Mouse (Mus musculus) midbrain, embryonic 15.5 days (tissue): ENCODE results near the gene Cdc20b. TPM values are rescaled to one million over a fixed set of nuclear protein-coding genes. Genes with fewer than 3 reads are reported as not detected.

Experiments used
- ATAC-seq: fragments of 200-750 bp; cut with Nextera tagmentation; replicated peaks from 2 replicates; pipeline ENCODE4 v1.8.0; 2017; ENCODE audit warnings: moderate TSS enrichment
- H3K27ac ChIP-seq: fragments of 300-500 bp; sonication (generic); 2 replicates; pipeline ENCODE4 v1.5.1; 2015; ENCODE audit warnings: mild to moderate bottlenecking, inconsistent platforms
- H3K27me3 ChIP-seq: fragments of 300-500 bp; sonication (generic); replicated peaks from 2 replicates; pipeline ENCODE4 v1.6.1; 2015; ENCODE audit warnings: inconsistent platforms
- H3K36me3 ChIP-seq: fragments of 300-500 bp; sonication (generic); replicated peaks from 2 replicates; pipeline ENCODE4 v1.6.1; 2015; ENCODE audit warnings: inconsistent platforms
- H3K4me1 ChIP-seq: fragments of 300-500 bp; sonication (generic); 2 replicates; pipeline ENCODE4 v1.6.1; 2015; ENCODE audit warnings: inconsistent platforms
- H3K4me2 ChIP-seq: fragments of 300-500 bp; sonication (generic); 2 replicates; pipeline ENCODE4 v1.6.1; 2015; ENCODE audit warnings: inconsistent platforms, mild to moderate bottlenecking, moderate library complexity
- H3K4me3 ChIP-seq: fragments of 300-500 bp; sonication (generic); 2 replicates; pipeline ENCODE4 v1.5.1; 2015; ENCODE audit warnings: mild to moderate bottlenecking, inconsistent platforms
- H3K9ac ChIP-seq: fragments of 300-500 bp; sonication (generic); 2 replicates; pipeline ENCODE4 v1.6.1; 2015; ENCODE audit warnings: mild to moderate bottlenecking, inconsistent platforms
- H3K9me3 ChIP-seq: fragments of 300-500 bp; sonication (generic); 2 replicates; pipeline ENCODE4 v1.6.1; 2016; ENCODE audit warnings: inconsistent platforms
- WGBS: fragments of 180-500 bp; shearing (Covaris S2); methylation state at CpG from one replicate; pipeline ENCODE4 v1.1.7; 2015; ENCODE audit warnings: mixed read lengths; 5-methylcytosine and 5-hydroxymethylcytosine counted together
- microRNA counts: library from miRNA; unstranded; fragments of <30 nt; microRNA quantifications from one replicate; lab custom pipeline; 2016
- microRNA-seq: library from miRNA; unstranded; fragments of <30 nt; microRNA quantifications from one replicate; pipeline ENCODE4, GENCODE M21; 2016
- polyA plus RNA-seq: library from polyadenylated mRNA; unstranded; fragments of >200 nt; fragmentation: Nextera tagmentation; extraction: Ambion mirVana; gene quantifications from 2 replicates; pipeline ENCODE4 v1.2.1, GENCODE M21; 2015

Cdc20b gene
- polyA plus RNA-seq, 1 experiment from 2014 or later: 0.57 TPM

GRCm38 (mm10) chr13:113121326-113121725 lies 86.4 kb downstream of the Cdc20b start:
- Histone ChIP-seq H3K4me3 (no peak overlapping the region), H3K36me3 (no peaks in the 10 kb centered on the region), H3K9me3 (no peaks in the 10 kb centered on the region), H3K9ac (no peak overlapping the region), H3K27me3 (no peaks in the 10 kb centered on the region), H3K27ac (no peak overlapping the region), H3K4me1 (no peaks in the 10 kb centered on the region), H3K4me2 (no peak overlapping the region)
- no peak for ATAC-seq
- 90% methylated on average over 14 of the region's 14 CpGs for WGBS

GRCm38 (mm10) chr13:113129974-113130373 lies 95.1 kb downstream of the Cdc20b start:
- H3K27ac ChIP-seq: peak overlapping the region; percentile 54; the same call in 1 of the 2 replicates
- 65% methylated on average over 1 of the region's 1 CpGs for WGBS

GRCm38 (mm10) chr13:113139597-113139996 lies 104.7 kb downstream of the Cdc20b start:
- H3K36me3 ChIP-seq: no peaks in the 10 kb centered on the region
- 79% methylated on average over 1 of the region's 1 CpGs for WGBS
- H3K27ac ChIP-seq: no peak overlapping the region
- no peaks in the 10 kb centered on the region for H3K4me1 ChIP-seq
- H3K9me3 ChIP-seq: no peaks in the 10 kb centered on the region
- no peaks in the 10 kb centered on the region for H3K27me3 ChIP-seq
- no peak for ATAC-seq
- H3K4me2 ChIP-seq: no peak overlapping the region
- H3K4me3 ChIP-seq: no peak overlapping the region
- H3K9ac ChIP-seq: no peak overlapping the region

More at GRCm38 (mm10) chr13:113129974-113130373, 95.1 kb downstream of the Cdc20b start:
- Histone ChIP-seq H3K9ac (no peak overlapping the region), H3K4me3 (no peak overlapping the region), H3K4me2 (no peak overlapping the region), H3K27me3 (no peaks in the 10 kb centered on the region), H3K4me1 (0 out of 2 replicates have a peak, but pooled peaks cover 2% of the 10 kb centered on the region), H3K36me3 (no peaks in the 10 kb centered on the region), H3K9me3 (no peaks in the 10 kb centered on the region)
- ATAC-seq: peak; percentile 95

MicroRNAs encoded within 50 kb of the gene (microRNA counts, 519-probe panel; counts per million panel counts)
- microRNA mmu-miR-449a (lab: Ali Mortazavi, UCI) (2,935 counts per million, percentile 65 among the panel's probes with 10 or more counts), microRNA mmu-miR-449b (lab: Ali Mortazavi, UCI) (not detected), microRNA mmu-miR-449c (lab: Ali Mortazavi, UCI) (not detected)

Small RNA genes within 50 kb of the gene (microRNA-seq; reads per million reads assigned to microRNA genes)
- gene Mir449a: 2,248 reads per million, percentile 84 among the genes with 10 or more reads in this experiment
- gene Mir449b: 1.3 reads per million
- 1.7 reads per million for gene Mir449c

Other genes with a start within 250 kb of the Cdc20b start
- 59.9 and 62.3 TPM in 2 replicates for gene Plpp1, start 234.3 kb upstream of the Cdc20b start, polyA plus RNA-seq
- gene Mtrex, start 107.7 kb upstream of the Cdc20b start, polyA plus RNA-seq: 58.6 and 62.2 TPM in 2 replicates
- 35.0 and 35.8 TPM in 2 replicates for gene Dhx29, start 107.7 kb upstream of the Cdc20b start, polyA plus RNA-seq
- 1.6 and 2.3 TPM in 2 replicates for gene Ccno, start 47.3 kb upstream of the Cdc20b start, polyA plus RNA-seq
- 0.75 and 0.83 TPM in 2 replicates for gene Mcidas, start 41.3 kb upstream of the Cdc20b start, polyA plus RNA-seq
- 42.0 and 52.5 TPM in 2 replicates for gene Gpx8, start 11.3 kb downstream of the Cdc20b start, polyA plus RNA-seq
- gene Gzma, start 65.9 kb downstream of the Cdc20b start, polyA plus RNA-seq: not detected in 2 replicates
- gene Esm1, start 174.5 kb downstream of the Cdc20b start, polyA plus RNA-seq: 1.9 and 2.3 TPM in 2 replicates
- not detected in 2 replicates for gene Gzmk, start 190.8 kb downstream of the Cdc20b start, polyA plus RNA-seq